Mouse (Mus musculus) brain, adult 2 months (tissue): ENCODE measurements around the gene Ciita.

ENCODE experiments used
- DNase-seq: peaks from one replicate; pipeline ENCODE4 v3.0.0; 2011; ENCODE audit warnings: low read depth, low spot score

Gene Ciita

GRCm38 (mm10) chr16:10479857-10480256 is at the start of gene Ciita:
TSS of gene Ciita (plus strand) at chr16:10480059.
- DNase-seq, result no peak

GRCm38 (mm10) chr16:10431911-10432310 is 47.9 kb upstream of the Ciita start:
- DNase-seq, result no peak

GRCm38 (mm10) chr16:10432387-10432786 is 47.5 kb upstream of the Ciita start:
- peak; percentile 52 for DNase-seq

- no peak for DNase-seq
Measured at GRCm38 (mm10) chr16:10433344-10433743, 46.5 kb upstream of the Ciita start.

GRCm38 (mm10) chr16:10436166-10436565 is 43.7 kb upstream of the Ciita start:
- DNase-seq, result no peak

GRCm38 (mm10) chr16:10438055-10438454 is 41.8 kb upstream of the Ciita start:
- no peak for DNase-seq

- DNase-seq, result no peak
Measured at GRCm38 (mm10) chr16:10441328-10441727, 38.5 kb upstream of the Ciita start.

GRCm38 (mm10) chr16:10441761-10442160 is 38.1 kb upstream of the Ciita start:
- no peak for DNase-seq

- DNase-seq, result peak; percentile 65
Measured at GRCm38 (mm10) chr16:10443723-10444122, 36.1 kb upstream of the Ciita start.

- no peak for DNase-seq
Measured at GRCm38 (mm10) chr16:10446573-10447263, 33.1 kb upstream of the Ciita start.

GRCm38 (mm10) chr16:10447264-10447594 is 32.6 kb upstream of the Ciita start, which contains the start of gene Tvp23a:
TSS of gene Tvp23a (minus strand) at chr16:10447362.
- peak; percentile 96 for DNase-seq

- DNase-seq, result no peak
Measured at GRCm38 (mm10) chr16:10447781-10448180, 32.1 kb upstream of the Ciita start.

- DNase-seq, result no peak
Measured at GRCm38 (mm10) chr16:10448931-10449330, 30.9 kb upstream of the Ciita start.

- DNase-seq, result no peak
Measured at GRCm38 (mm10) chr16:10451906-10452305, 28.0 kb upstream of the Ciita start.

GRCm38 (mm10) chr16:10452445-10452896 is 27.4 kb upstream of the Ciita start:
- peak; percentile 72 for DNase-seq

- DNase-seq, result no peak
Measured at GRCm38 (mm10) chr16:10453872-10454582, 25.8 kb upstream of the Ciita start.

GRCm38 (mm10) chr16:10454583-10454974 is 25.3 kb upstream of the Ciita start:
- no peak for DNase-seq

- no peak for DNase-seq
Measured at GRCm38 (mm10) chr16:10460188-10460587, 19.7 kb upstream of the Ciita start.

- DNase-seq, result no peak
Measured at GRCm38 (mm10) chr16:10461178-10461577, 18.7 kb upstream of the Ciita start.

GRCm38 (mm10) chr16:10465011-10465681 is 14.7 kb upstream of the Ciita start:
- DNase-seq, result no peak

GRCm38 (mm10) chr16:10467391-10468107 is 12.3 kb upstream of the Ciita start:
- no peak for DNase-seq

- peak; percentile 65 for DNase-seq
Measured at GRCm38 (mm10) chr16:10468201-10468600, 11.7 kb upstream of the Ciita start.
